Mouse (Mus musculus) intestine, postnatal 0 days (tissue): ENCODE measurements at regions not wholly inside any gene's neighbourhood (a gene's known extent, or its start where the extent isn't known, plus 50 kb on each side); places are given as distances from the start of the nearest gene placed in this dataset.
"Not testable (repeated sequence)": the region's sequence is repeated elsewhere in the genome, so short reads cannot be mapped to it uniquely, and the experiment has no call there.

Experiments used
- ATAC-seq: fragments of 200-750 bp; cut with Nextera tagmentation; 2 replicates; pipeline ENCODE4 v1.8.0; 2017; ENCODE audit warnings: mild to moderate bottlenecking, moderate TSS enrichment, moderate library complexity
- H3K27ac ChIP-seq: fragments of 300-500 bp; sonication (generic); 2 replicates; pipeline ENCODE4 v1.5.1; 2014; ENCODE audit warnings: mild to moderate bottlenecking, low read depth, low read length, moderate library complexity
- H3K27me3 ChIP-seq: fragments of 300-500 bp; sonication (generic); replicated peaks from 2 replicates; pipeline ENCODE4 v1.6.1; 2014; ENCODE audit warnings: low read length, mixed read lengths; ENCODE audit not compliant: control insufficient read depth, insufficient read depth
- H3K36me3 ChIP-seq: fragments of 300-500 bp; sonication (generic); 2 replicates; pipeline ENCODE4 v1.6.1; 2014; ENCODE audit warnings: mild to moderate bottlenecking, moderate library complexity; ENCODE audit not compliant: control insufficient read depth, insufficient read depth
- H3K4me1 ChIP-seq: fragments of 300-500 bp; sonication (generic); replicated peaks from 2 replicates; pipeline ENCODE4 v1.6.1; 2014; ENCODE audit warnings: antibody characterized with exemption, low read length, mixed read lengths; ENCODE audit not compliant: control insufficient read depth, insufficient read depth
- H3K4me2 ChIP-seq: fragments of 300-500 bp; sonication (generic); replicated peaks from 2 replicates; pipeline ENCODE4 v1.6.1; 2014; ENCODE audit warnings: low read depth, mild to moderate bottlenecking, moderate library complexity
- H3K4me3 ChIP-seq: fragments of 300-500 bp; sonication (generic); 2 replicates; pipeline ENCODE4 v1.5.1; 2014; ENCODE audit warnings: low read depth, low read length
- H3K9ac ChIP-seq: fragments of 300-500 bp; sonication (generic); 2 replicates; pipeline ENCODE4 v1.6.1; 2014; ENCODE audit warnings: mild to moderate bottlenecking, low read depth, low read length
- H3K9me3 ChIP-seq: fragments of 300-500 bp; sonication (generic); 2 replicates; pipeline ENCODE4 v1.6.1; 2016; ENCODE audit warnings: mixed run types; ENCODE audit not compliant: control insufficient read depth
- CTCF ChIP-seq: sonication (generic); IDR thresholded peaks from 2 replicates; pipeline ENCODE4 v1.5.1; 2016; ENCODE audit warnings: low read depth, mild to moderate bottlenecking, control low read depth, antibody characterized with exemption, moderate library complexity
- WGBS: fragments of 180-500 bp; shearing (Covaris S2); extraction: QIAGEN DNeasy Blood & Tissue Kit; methylation state at CpG from one replicate; pipeline ENCODE4 v1.1.7; 2014; 5-methylcytosine and 5-hydroxymethylcytosine counted together

DNA sequence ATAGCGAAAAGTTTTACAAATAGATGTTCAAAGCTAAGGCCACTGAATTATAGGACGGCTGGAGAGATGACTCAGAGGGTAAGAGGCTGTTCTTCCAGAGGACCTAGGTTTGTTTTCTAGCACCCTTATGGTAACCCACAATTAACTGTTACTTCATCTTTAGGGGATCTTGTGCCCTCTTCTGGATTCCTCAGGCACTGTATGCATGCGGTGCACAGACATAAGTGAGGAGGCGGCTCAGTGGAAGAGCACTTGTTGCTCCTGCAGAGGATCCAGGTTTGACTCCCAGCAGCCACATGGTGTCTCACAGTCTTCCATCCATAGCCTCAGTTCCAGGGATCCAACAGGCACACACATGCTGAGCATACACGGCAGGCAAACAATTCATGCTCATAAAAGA lies 89.7 kb upstream of the Shb start:
- no peaks in the 10 kb centered on the region for H3K4me1 ChIP-seq
- ATAC-seq: no peak
- H3K9me3 ChIP-seq: no peaks in the 10 kb centered on the region
- no peaks in the 10 kb centered on the region for H3K36me3 ChIP-seq
- no peak overlapping the region for H3K4me2 ChIP-seq
- TF ChIP-seq CTCF: 0 out of 2 replicates have a peak, but pooled peaks have one; percentile 23
- H3K27me3 ChIP-seq: no peaks in the 10 kb centered on the region
- H3K9ac ChIP-seq: no peak overlapping the region
- no peak overlapping the region for H3K27ac ChIP-seq
- WGBS: 86% methylated on average over 5 of the region's 5 CpGs
- H3K4me3 ChIP-seq: no peak overlapping the region

DNA sequence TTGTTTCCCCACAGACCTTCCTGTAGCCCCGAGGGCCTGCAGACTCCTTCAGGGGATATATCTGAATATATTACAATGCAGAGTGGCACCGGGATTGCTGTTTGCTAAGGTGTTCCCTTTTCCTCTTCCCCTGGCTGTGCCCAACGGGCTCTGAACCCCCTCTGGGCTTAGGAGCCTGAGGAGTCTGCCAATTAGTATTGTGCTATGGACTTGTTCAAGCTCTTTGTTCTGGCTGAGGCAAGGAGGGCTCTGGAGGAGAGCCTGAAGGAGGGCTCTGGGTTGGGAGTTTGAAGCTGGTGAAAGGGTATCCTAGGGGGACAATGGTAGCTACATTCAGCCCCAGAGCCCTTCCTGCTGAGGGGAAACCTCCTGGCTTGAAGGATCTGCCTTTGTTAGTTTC lies 84.9 kb upstream of the Shb start:
- TF ChIP-seq CTCF: no peak
- no peak overlapping the region for H3K27ac ChIP-seq
- 47% methylated on average over 3 of the region's 3 CpGs for WGBS

DNA sequence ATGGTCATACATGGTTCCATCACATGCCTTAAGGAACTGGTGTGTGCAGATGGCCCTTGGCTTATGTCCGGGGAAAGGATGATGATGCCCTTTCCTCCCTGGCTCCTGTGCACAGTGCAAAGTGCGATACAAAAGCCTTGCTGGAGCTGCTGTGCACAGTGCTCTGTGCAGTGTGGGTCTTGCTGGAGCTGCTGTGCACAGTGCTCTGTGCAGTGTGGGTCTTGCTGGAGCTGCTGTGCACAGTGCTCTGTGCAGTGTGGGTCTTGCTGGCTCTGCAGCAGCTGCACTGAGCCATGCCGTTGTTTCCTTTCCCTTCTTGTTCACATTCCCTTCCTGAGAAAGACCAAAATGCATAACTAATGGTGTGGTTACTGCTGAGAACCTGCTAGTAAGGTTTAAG lies 81.2 kb upstream of the Shb start:
- not testable (repeated sequence) for H3K4me2 ChIP-seq, H3K36me3 ChIP-seq, H3K4me1 ChIP-seq, H3K27me3 ChIP-seq, H3K4me3 ChIP-seq, H3K27ac ChIP-seq, H3K9me3 ChIP-seq, H3K9ac ChIP-seq, ATAC-seq
- 65% methylated on average over 3 of the region's 3 CpGs for WGBS

More for the DNA sequence above, 84.9 kb upstream of the Shb start:
- Histone ChIP-seq H3K4me1 (no peaks in the 10 kb centered on the region), H3K9ac (no peak overlapping the region), H3K4me3 (no peak overlapping the region), H3K4me2 (no peak overlapping the region), H3K27me3 (no peaks in the 10 kb centered on the region), H3K36me3 (no peaks in the 10 kb centered on the region), H3K9me3 (no peaks in the 10 kb centered on the region)
- no peak for ATAC-seq

DNA sequence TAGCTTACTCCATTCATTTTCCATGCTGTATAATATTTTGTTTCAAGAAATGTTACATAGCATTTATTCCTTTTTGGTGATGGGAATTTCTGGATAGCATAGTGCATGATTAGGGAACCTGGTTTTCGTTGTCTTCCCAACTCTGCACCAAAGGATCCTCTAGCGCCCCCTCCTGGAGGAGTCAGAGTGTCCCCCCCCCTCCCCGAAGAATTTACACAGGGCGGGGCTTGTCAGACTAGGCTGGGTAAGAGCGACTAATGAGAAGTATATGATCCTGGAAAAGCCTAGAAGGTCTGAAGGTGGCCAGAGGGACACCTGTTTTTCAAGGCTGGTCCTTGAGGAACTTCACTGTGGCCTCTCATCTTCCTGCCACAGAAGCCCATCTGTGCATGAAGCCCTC lies 79.9 kb upstream of the Shb start:
- Histone ChIP-seq H3K4me3 (no peak overlapping the region), H3K9me3 (no peaks in the 10 kb centered on the region), H3K9ac (no peak overlapping the region), H3K4me1 (no peaks in the 10 kb centered on the region), H3K27ac (no peak overlapping the region), H3K4me2 (no peak overlapping the region), H3K27me3 (no peaks in the 10 kb centered on the region), H3K36me3 (no peaks in the 10 kb centered on the region)
- peak; percentile 84 for TF ChIP-seq CTCF
- ATAC-seq: peak; percentile 60; the same call in 1 of the 2 replicates
- 18% methylated on average over 5 of the region's 5 CpGs for WGBS

DNA sequence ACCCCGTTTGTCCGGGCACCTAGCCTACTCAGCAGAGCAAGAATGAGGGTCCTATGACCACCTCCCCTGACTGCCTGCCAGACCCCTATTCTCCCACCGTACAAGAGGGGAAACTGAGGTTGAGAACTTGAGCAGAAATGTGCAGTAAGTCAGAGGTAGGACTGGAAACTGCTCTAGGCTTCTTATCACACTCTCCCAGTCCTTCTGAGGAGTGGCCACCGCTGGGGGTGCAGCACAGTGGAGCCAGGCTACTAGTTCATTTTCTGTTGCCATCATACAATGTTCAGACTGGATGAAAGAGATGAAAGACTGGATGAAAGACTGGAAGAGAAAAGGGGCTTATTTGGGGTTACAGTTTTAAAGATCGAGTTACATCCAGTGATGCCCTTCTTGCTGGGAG lies 78.7 kb upstream of the Shb start:
- no peak overlapping the region for H3K4me2 ChIP-seq
- no peak overlapping the region for H3K4me3 ChIP-seq
- no peak for ATAC-seq
- no peaks in the 10 kb centered on the region for H3K9me3 ChIP-seq
- H3K27me3 ChIP-seq: no peaks in the 10 kb centered on the region
- no peak overlapping the region for H3K27ac ChIP-seq
- H3K4me1 ChIP-seq: no peaks in the 10 kb centered on the region
- no peaks in the 10 kb centered on the region for H3K36me3 ChIP-seq
- no peak for TF ChIP-seq CTCF
- no peak overlapping the region for H3K9ac ChIP-seq
- 87% methylated on average over 5 of the region's 5 CpGs for WGBS

DNA sequence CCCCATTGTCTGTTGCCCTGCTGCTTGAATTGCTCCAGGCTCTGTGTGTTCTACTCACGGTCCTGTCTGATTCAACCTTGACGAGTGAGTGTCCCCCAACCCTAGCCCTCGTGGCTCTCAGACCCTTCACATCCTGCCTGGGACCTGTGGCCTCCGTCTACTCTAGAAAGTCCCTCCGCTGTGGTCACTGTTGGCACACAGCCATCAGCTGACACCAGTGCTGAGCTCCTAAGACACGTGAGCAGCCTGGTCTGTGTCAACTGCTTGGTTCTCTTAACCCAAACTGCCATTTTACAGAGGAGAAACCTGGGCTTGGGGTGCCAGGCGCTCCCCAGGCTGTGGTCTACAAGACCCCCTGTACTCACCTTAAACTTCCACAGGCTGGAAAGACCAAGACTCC lies 74.3 kb upstream of the Shb start:
- H3K36me3 ChIP-seq: no peaks in the 10 kb centered on the region
- H3K4me3 ChIP-seq: no peak overlapping the region
- ATAC-seq: no peak
- H3K9me3 ChIP-seq: no peaks in the 10 kb centered on the region
- no peak overlapping the region for H3K27ac ChIP-seq
- no peak for TF ChIP-seq CTCF
- no peak overlapping the region for H3K4me2 ChIP-seq
- no peak overlapping the region for H3K9ac ChIP-seq
- H3K27me3 ChIP-seq: no peaks in the 10 kb centered on the region
- no peaks in the 10 kb centered on the region for H3K4me1 ChIP-seq
- WGBS: 63% methylated on average over 7 of the region's 7 CpGs

DNA sequence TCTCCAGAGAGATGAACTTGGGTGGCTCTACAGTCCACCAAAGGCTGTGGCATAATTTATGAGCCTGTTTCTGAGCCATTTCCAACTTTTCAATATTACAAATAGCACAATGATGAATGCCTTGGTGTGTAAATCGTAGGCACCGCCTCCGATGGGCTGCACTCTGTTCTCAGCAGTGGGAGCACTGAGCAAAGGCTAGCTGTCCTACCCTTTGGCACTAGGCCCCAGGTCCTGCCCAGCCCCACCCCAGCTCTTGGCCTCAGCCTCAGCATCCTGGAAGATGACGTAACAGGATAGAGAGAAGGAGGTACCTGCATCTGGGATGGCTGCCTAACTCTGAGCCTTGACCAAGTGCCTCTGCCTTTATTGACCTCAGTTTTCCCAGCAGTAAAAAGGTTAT lies 73.4 kb upstream of the Shb start:
- Histone ChIP-seq H3K4me3 (no peak overlapping the region), H3K9ac (no peak overlapping the region)
- WGBS: 69% methylated on average over 4 of the region's 4 CpGs

More for the DNA sequence above, 73.4 kb upstream of the Shb start:
- no peaks in the 10 kb centered on the region for H3K27me3 ChIP-seq
- H3K4me1 ChIP-seq: no peaks in the 10 kb centered on the region
- H3K4me2 ChIP-seq: no peak overlapping the region
- no peaks in the 10 kb centered on the region for H3K36me3 ChIP-seq
- H3K27ac ChIP-seq: no peak overlapping the region
- no peak for TF ChIP-seq CTCF
- no peak for ATAC-seq
- no peaks in the 10 kb centered on the region for H3K9me3 ChIP-seq
